Mouse (Mus musculus) liver, postnatal 0 days (tissue): ENCODE results near the gene Npsr1. TPM values are rescaled to one million over a fixed set of nuclear protein-coding genes. Genes with fewer than 3 reads are reported as not detected.

ENCODE experiments used
- ATAC-seq: fragments of 200-750 bp; cut with Nextera tagmentation; 2 replicates; pipeline ENCODE4 v1.8.0; 2017; ENCODE audit warnings: mild to moderate bottlenecking, moderate library complexity
- DNase-seq: peaks from one replicate; pipeline ENCODE4 v3.0.0-alpha.2; 2016
- H3K27ac ChIP-seq: fragments of 300-500 bp; sonication (generic); 2 replicates; pipeline ENCODE4 v1.5.1; 2014; ENCODE audit warnings: antibody characterized with exemption, moderate library complexity, mild to moderate bottlenecking, low read depth
- H3K27me3 ChIP-seq: fragments of 300-500 bp; sonication (generic); 2 replicates; pipeline ENCODE4 v1.6.1; 2014; ENCODE audit warnings: low read length, control low read depth, mixed read lengths; ENCODE audit not compliant: insufficient read depth
- H3K36me3 ChIP-seq: fragments of 300-500 bp; sonication (generic); replicated peaks from 2 replicates; pipeline ENCODE4 v1.6.1; 2014; ENCODE audit warnings: mild to moderate bottlenecking, control low read depth, low read length, moderate library complexity, mixed read lengths; ENCODE audit not compliant: insufficient read depth
- H3K4me1 ChIP-seq: fragments of 300-500 bp; sonication (generic); 2 replicates; pipeline ENCODE4 v1.6.1; 2014; ENCODE audit warnings: antibody characterized with exemption, mild to moderate bottlenecking, control low read depth; ENCODE audit not compliant: insufficient read depth
- H3K4me2 ChIP-seq: fragments of 300-500 bp; sonication (generic); 2 replicates; pipeline ENCODE4 v1.6.1; 2014; ENCODE audit warnings: low read depth, mild to moderate bottlenecking, low read length, moderate library complexity, mixed read lengths
- H3K4me3 ChIP-seq: fragments of 300-500 bp; sonication (generic); 2 replicates; pipeline ENCODE4 v1.5.1; 2014; ENCODE audit warnings: low read depth, low read length
- H3K9ac ChIP-seq: fragments of 300-500 bp; sonication (generic); replicated peaks from 2 replicates; pipeline ENCODE4 v1.6.1; 2014; ENCODE audit warnings: mild to moderate bottlenecking, moderate library complexity
- H3K9me3 ChIP-seq: fragments of 300-500 bp; sonication (generic); 2 replicates; pipeline ENCODE4 v1.6.1; 2016; ENCODE audit warnings: mild to moderate bottlenecking, control low read depth, low read length, mixed read lengths
- CTCF ChIP-seq: sonication (generic); IDR thresholded peaks from 2 replicates; pipeline ENCODE4 v1.5.1; 2016; ENCODE audit warnings: antibody characterized with exemption, low read depth
- EP300 ChIP-seq: IDR thresholded peaks from 2 replicates; pipeline ENCODE4 v1.6.1; 2016; ENCODE audit warnings: antibody characterized with exemption, low read depth, mild to moderate bottlenecking
- WGBS: fragments of 180-500 bp; shearing (Covaris S2); extraction: QIAGEN DNeasy Blood & Tissue Kit; methylation state at CpG from one replicate; pipeline ENCODE4 v1.1.7; 2014; ENCODE audit not compliant: insufficient replicate concordance; 5-methylcytosine and 5-hydroxymethylcytosine counted together
- polyA plus RNA-seq: library from polyadenylated mRNA; unstranded; fragments of >200 nt; fragmentation: Nextera tagmentation; extraction: Ambion mirVana; gene quantifications from 2 replicates; pipeline ENCODE4 v1.2.1, GENCODE M21; 2015

Npsr1 gene
- polyA plus RNA-seq, 1 experiment from 2014 or later: not detected

GRCm38 (mm10) chr9:24293252-24293959 lies 195.6 kb downstream of the Npsr1 start:
- Histone ChIP-seq H3K4me2 (no peak overlapping the region), H3K9me3 (no peaks in the 10 kb centered on the region), H3K4me1 (no peaks in the 10 kb centered on the region), H3K4me3 (no peak overlapping the region), H3K27ac (no peak overlapping the region), H3K27me3 (no peaks in the 10 kb centered on the region), H3K9ac (no peak overlapping the region), H3K36me3 (no peaks in the 10 kb centered on the region)
- ATAC-seq: no peak
- no peak for DNase-seq
- WGBS: 68% methylated on average over 12 of the region's 12 CpGs
- TF ChIP-seq EP300: no peak
- no peak for TF ChIP-seq CTCF

DNA sequence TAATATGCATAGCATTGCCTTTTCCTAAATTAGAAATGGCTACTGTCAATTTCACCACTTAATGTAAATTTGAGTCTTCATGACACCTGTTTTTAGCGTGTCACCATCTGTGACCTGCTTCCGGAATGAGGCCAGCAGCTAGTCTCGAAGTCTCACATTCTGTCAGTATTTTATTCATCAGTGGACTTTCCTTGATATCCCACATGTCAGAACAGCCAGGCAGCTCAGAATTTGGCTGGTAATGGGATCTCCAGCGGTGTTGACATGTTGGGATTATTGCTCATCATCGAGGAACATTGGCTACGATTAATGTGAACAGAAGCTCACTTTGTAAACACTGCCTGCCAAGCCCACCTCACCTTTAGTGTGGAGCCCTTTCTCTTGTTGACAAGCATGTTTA lies 205.1 kb downstream of the Npsr1 start:
- Histone ChIP-seq H3K4me3 (no peak overlapping the region), H3K4me2 (no peak overlapping the region), H3K9me3 (no peaks in the 10 kb centered on the region), H3K27ac (no peak overlapping the region), H3K36me3 (no peaks in the 10 kb centered on the region), H3K9ac (no peak overlapping the region), H3K4me1 (no peaks in the 10 kb centered on the region), H3K27me3 (no peaks in the 10 kb centered on the region)
- ATAC-seq (no peak), DNase-seq (no peak)
- TF ChIP-seq CTCF (no peak), EP300 (no peak)
- WGBS: 84% methylated on average over 6 of the region's 6 CpGs

DNA sequence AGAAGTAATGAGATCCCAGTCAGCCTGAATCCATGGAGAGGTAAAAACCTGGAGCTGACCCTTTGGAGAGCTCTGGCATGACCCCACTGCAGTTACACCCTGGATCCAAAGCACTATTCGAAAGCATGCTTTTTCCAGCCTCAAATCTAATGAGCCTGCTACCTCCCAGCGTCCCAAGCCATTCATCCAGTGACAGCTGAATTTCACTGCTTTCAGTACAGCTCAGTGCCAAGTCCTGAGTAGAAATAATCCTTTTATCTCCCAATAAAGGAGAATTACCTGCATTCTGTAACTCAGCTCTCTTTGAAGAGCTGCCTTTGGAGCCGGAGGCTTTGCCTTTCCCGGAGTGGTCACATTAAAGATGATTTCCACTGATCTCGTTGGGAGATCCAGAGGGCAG lies 209.2 kb downstream of the Npsr1 start:
- Histone ChIP-seq H3K9me3 (no peaks in the 10 kb centered on the region), H3K9ac (no peak overlapping the region), H3K36me3 (no peaks in the 10 kb centered on the region), H3K4me3 (no peak overlapping the region), H3K27me3 (no peaks in the 10 kb centered on the region), H3K4me2 (no peak overlapping the region), H3K4me1 (no peaks in the 10 kb centered on the region), H3K27ac (no peak overlapping the region)
- ATAC-seq (no peak), DNase-seq (no peak)
- TF ChIP-seq EP300 (no peak), CTCF (no peak)
- WGBS: 59% methylated on average over 5 of the region's 5 CpGs

DNA sequence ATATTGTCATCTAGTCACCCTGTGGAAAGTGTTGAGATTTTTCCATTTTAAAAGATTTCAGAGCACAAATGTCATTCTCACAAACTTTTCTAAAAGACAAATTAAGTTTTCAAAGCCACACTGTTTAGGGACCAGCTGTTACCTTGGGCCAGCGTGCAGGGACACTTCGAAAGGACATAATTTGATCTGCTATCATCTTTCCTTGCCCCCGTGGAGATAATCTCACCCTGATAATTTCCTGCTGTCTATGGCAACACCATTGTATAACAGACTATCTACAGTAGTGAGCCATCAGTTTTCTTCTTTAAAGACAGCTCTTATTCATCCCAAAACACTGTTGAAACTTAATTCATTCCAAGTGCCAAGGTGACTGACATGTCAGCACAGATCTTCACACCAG lies 209.6 kb downstream of the Npsr1 start:
- H3K27ac ChIP-seq: no peak overlapping the region
- DNase-seq (no peak), ATAC-seq (no peak)
- H3K4me2 ChIP-seq: no peak overlapping the region
- no peak overlapping the region for H3K4me3 ChIP-seq
- no peaks in the 10 kb centered on the region for H3K27me3 ChIP-seq
- no peaks in the 10 kb centered on the region for H3K36me3 ChIP-seq
- no peaks in the 10 kb centered on the region for H3K4me1 ChIP-seq
- TF ChIP-seq CTCF (no peak), EP300 (no peak)
- WGBS: 57% methylated on average over 3 of the region's 3 CpGs
- no peaks in the 10 kb centered on the region for H3K9me3 ChIP-seq
- no peak overlapping the region for H3K9ac ChIP-seq

GRCm38 (mm10) chr9:24315835-24316234 lies 218.0 kb downstream of the Npsr1 start:
- 88% methylated on average over 2 of the region's 2 CpGs for WGBS
- TF ChIP-seq CTCF (no peak), EP300 (no peak)
- H3K27ac ChIP-seq: no peak overlapping the region
- no peaks in the 10 kb centered on the region for H3K27me3 ChIP-seq
- no peak overlapping the region for H3K4me2 ChIP-seq
- ATAC-seq (no peak), DNase-seq (no peak)
- no peaks in the 10 kb centered on the region for H3K36me3 ChIP-seq
- no peaks in the 10 kb centered on the region for H3K4me1 ChIP-seq
- H3K9me3 ChIP-seq: no peaks in the 10 kb centered on the region
- no peak overlapping the region for H3K4me3 ChIP-seq
- H3K9ac ChIP-seq: no peak overlapping the region

GRCm38 (mm10) chr9:24331661-24332060 lies 233.9 kb downstream of the Npsr1 start:
- no peak for ATAC-seq
- H3K4me1 ChIP-seq: peaks cover 9% of the 10 kb centered on the region

GRCm38 (mm10) chr9:24341321-24341720 lies 243.5 kb downstream of the Npsr1 start:
- Histone ChIP-seq H3K27ac (no peak overlapping the region), H3K9ac (no peak overlapping the region), H3K36me3 (no peaks in the 10 kb centered on the region), H3K9me3 (no peaks in the 10 kb centered on the region), H3K4me2 (no peak overlapping the region), H3K27me3 (no peaks in the 10 kb centered on the region), H3K4me1 (no peaks in the 10 kb centered on the region), H3K4me3 (no peak overlapping the region)
- ATAC-seq: peak; percentile 48; the same call in 1 of the 2 replicates
- TF ChIP-seq EP300: no peak
- TF ChIP-seq CTCF: no peak
- 45% methylated on average over 3 of the region's 3 CpGs for WGBS
- DNase-seq: no peak

More at GRCm38 (mm10) chr9:24331661-24332060, 233.9 kb downstream of the Npsr1 start:
- Histone ChIP-seq H3K36me3 (no peaks in the 10 kb centered on the region), H3K9ac (no peak overlapping the region), H3K4me2 (no peak overlapping the region), H3K27me3 (no peaks in the 10 kb centered on the region), H3K4me3 (no peak overlapping the region), H3K9me3 (no peaks in the 10 kb centered on the region), H3K27ac (no peak overlapping the region)
- TF ChIP-seq EP300 (no peak), CTCF (no peak)
- WGBS: 47% methylated on average over 2 of the region's 2 CpGs
- DNase-seq: no peak
